ENCODE assay signal across 8 mouse cellular contexts in the genomic region with DNA sequence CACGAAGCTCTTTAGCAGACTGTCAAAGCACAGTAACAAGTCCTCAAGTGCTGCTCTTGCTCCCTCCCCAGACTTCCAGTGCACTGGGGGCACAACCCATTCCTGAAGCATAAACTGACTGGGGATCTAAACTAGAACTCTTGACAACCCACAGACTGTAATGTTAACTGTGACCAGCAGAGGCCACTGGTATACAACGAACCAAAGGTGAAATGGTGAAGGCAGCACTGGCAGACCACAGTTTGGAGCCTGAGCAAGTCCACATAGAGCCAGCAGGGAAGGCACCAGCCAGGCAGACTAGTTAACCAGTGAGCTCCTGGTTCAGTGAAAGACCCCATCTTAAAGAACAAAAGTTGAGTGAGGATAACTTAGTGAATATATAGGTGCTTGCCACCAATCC. TPM values are rescaled to one million over a fixed set of nuclear protein-coding genes. Genes with fewer than 3 reads are reported as not detected.
DNase-seq lines count a peak whose midpoint lies in the region; ATAC-seq and TF ChIP-seq lines count a peak whose summit lies in the region.

No protein-coding gene starts in this region.

- no peaks in the 10 kb centered on the region for H3K9me3 ChIP-seq in intestine, embryonic 15.5 days
- H3K9me3 ChIP-seq in limb, embryonic 10.5 days (replicated peaks), result no peaks in the 10 kb centered on the region
- no peaks in the 10 kb centered on the region for H3K9me3 ChIP-seq in stomach, embryonic 14.5 days (ENCODE audit: control insufficient read depth, low read depth, low read length)

- peaks cover 7% of the 10 kb centered on the region; the same call in 1 of the 2 replicates for H3K4me1 ChIP-seq in cerebellum, adult 2 months (ENCODE audit: control insufficient read depth, insufficient read depth, low read length)
- peaks cover 7% of the 10 kb centered on the region for H3K4me1 ChIP-seq in intestine, embryonic 15.5 days (replicated peaks)
- H3K4me1 ChIP-seq in limb, embryonic 10.5 days, result no peaks in the 10 kb centered on the region
- H3K4me1 ChIP-seq in stomach, embryonic 14.5 days (ENCODE audit: control insufficient read depth, insufficient read depth, low read length), result peaks cover 11% of the 10 kb centered on the region; the same call in 1 of the 2 replicates

- peak; percentile 71 for DNase-seq in urinary bladder, postnatal 14 days (ENCODE audit: low spot score)
- DNase-seq in urinary bladder, postnatal 10 days (ENCODE audit: low spot score), result no peak
- DNase-seq in cerebellum, adult 2 months, result peak; percentile 66 to 73
- peak; percentile 82 for DNase-seq in gastrocnemius, adult 18-20 months (ENCODE audit: low spot score)
- peak; percentile 63 for DNase-seq in limb, embryonic 10.5 days (ENCODE audit: low spot score)
- peak; percentile 82 for DNase-seq in naive thymus-derived CD4-positive, alpha-beta T cell, adult 2 months (ENCODE audit: low read depth)

- TF ChIP-seq POLR2A in cerebellum, adult 2 months (IDR thresholded peaks at IDR 0.05; ENCODE audit: borderline replicate concordance, insufficient read depth, low read length), result no peak

- H3K27ac ChIP-seq in cerebellum, adult 2 months (ENCODE audit: insufficient read depth, low read length), result no peak overlapping the region
- H3K27ac ChIP-seq in intestine, embryonic 15.5 days, result no peak overlapping the region
- H3K27ac ChIP-seq in limb, embryonic 10.5 days, result no peak overlapping the region
- H3K27ac ChIP-seq in stomach, embryonic 14.5 days (ENCODE audit: low read length), result no peak overlapping the region

- H3K36me3 ChIP-seq in intestine, embryonic 15.5 days, result no peaks in the 10 kb centered on the region
- H3K36me3 ChIP-seq in limb, embryonic 10.5 days, result no peaks in the 10 kb centered on the region
- H3K36me3 ChIP-seq in stomach, embryonic 14.5 days (ENCODE audit: control insufficient read depth, insufficient read depth, low read length), result no peaks in the 10 kb centered on the region

- TF ChIP-seq CTCF in cerebellum, adult 2 months (IDR thresholded peaks at IDR 0.05; ENCODE audit: borderline replicate concordance, insufficient read depth, low read depth, low read length), result peak; percentile 87

- H3K4me3 ChIP-seq in cerebellum, adult 2 months (replicated peaks; ENCODE audit: insufficient read depth, low read depth, low read length), result no peak overlapping the region
- no peak overlapping the region for H3K4me3 ChIP-seq in intestine, embryonic 15.5 days (replicated peaks)
- H3K4me3 ChIP-seq in limb, embryonic 10.5 days, result no peak overlapping the region
- H3K4me3 ChIP-seq in stomach, embryonic 14.5 days (ENCODE audit: low read depth, low read length), result no peak overlapping the region

- 16% methylated on average over 2 of the region's 2 CpGs for WGBS in cerebellum, adult 2 months
- 23% methylated on average over 2 of the region's 2 CpGs for WGBS in intestine, embryonic 15.5 days
- WGBS in limb, embryonic 10.5 days, result 38% methylated on average over 2 of the region's 2 CpGs
- 29% methylated on average over 2 of the region's 2 CpGs for WGBS in stomach, embryonic 14.5 days

- no peak overlapping the region for H3K9ac ChIP-seq in intestine, embryonic 15.5 days
- no peak overlapping the region for H3K9ac ChIP-seq in stomach, embryonic 14.5 days (replicated peaks; ENCODE audit: low read depth, low read length)

- ATAC-seq in intestine, embryonic 15.5 days, result peak; percentile 77
- ATAC-seq in stomach, embryonic 14.5 days (ENCODE audit: insufficient number of reproducible peaks, insufficient read depth, low FRiP score, low read depth), result peak; percentile 69; the same call in 1 of the 2 replicates

- H3K4me2 ChIP-seq in intestine, embryonic 15.5 days (replicated peaks), result no peak overlapping the region
- no peak overlapping the region for H3K4me2 ChIP-seq in stomach, embryonic 14.5 days (replicated peaks; ENCODE audit: low read depth, low read length)

- no peaks in the 10 kb centered on the region for H3K27me3 ChIP-seq in cerebellum, adult 2 months (ENCODE audit: control insufficient read depth, insufficient read depth, low read length)
- no peaks in the 10 kb centered on the region for H3K27me3 ChIP-seq in intestine, embryonic 15.5 days (replicated peaks)
- no peaks in the 10 kb centered on the region for H3K27me3 ChIP-seq in limb, embryonic 10.5 days (ENCODE audit: low read depth, poor library complexity, severe bottlenecking)
- H3K27me3 ChIP-seq in stomach, embryonic 14.5 days (ENCODE audit: control insufficient read depth, insufficient read depth, low read length), result no peaks in the 10 kb centered on the region

RNA-seq across cellular contexts. Expression of a gene that starts 43.6 kb away (rescaled TPM):
- 43.0 and 44.1 TPM in 2 replicates for polyA plus RNA-seq in cerebellum, adult 2 months (2012; rRNA removed)
- 10 to 100 TPM; 73.5 to 95.6 TPM for total RNA-seq in gastrocnemius, adult 18-20 months (2021)
- polyA plus RNA-seq in intestine, embryonic 15.5 days (2015; fragmentation: Nextera tagmentation; extraction: Ambion mirVana), result 42.2 and 48.8 TPM in 2 replicates
- 14.3 and 17.2 TPM in 2 replicates for polyA plus RNA-seq in limb, embryonic 10.5 days (2016; fragmentation: Nextera tagmentation; extraction: Ambion mirVana)
- polyA plus RNA-seq in stomach, embryonic 14.5 days (2014; fragmentation: Nextera tagmentation; extraction: Ambion mirVana), result 53.6 and 58.0 TPM in 2 replicates
